Mouse (Mus musculus) adrenal gland, adult 2 months (tissue): ENCODE data around the gene Laptm4a. TPM values are rescaled to one million over a fixed set of nuclear protein-coding genes. Genes with fewer than 3 reads are reported as not detected.

Experiments
- DNase-seq: peaks from one replicate; pipeline ENCODE4 v3.0.0; 2021
- polyA plus RNA-seq: library from polyadenylated mRNA; depleted of rRNA; stranded (reverse); fragments of >200 nt; gene quantifications from 2 replicates; pipeline ENCODE4 v1.2.3, GENCODE M21; 2012; rRNA removed
- total RNA-seq, 2 experiments: library from RNA; stranded (reverse); gene quantifications; 2 replicates each; pipeline ENCODE4 v1.2.3; 2021

The Laptm4a gene
- total and polyA plus RNA-seq, 3 experiments = 243 to 622 (median 500) TPM

GRCm38 (mm10) chr12:8953136-8953535 is 31.7 kb downstream of the Laptm4a start:
- no peak for DNase-seq

- no peak for DNase-seq
Observed at GRCm38 (mm10) chr12:8954161-8954561, 32.7 kb downstream of the Laptm4a start.

- peak; percentile 11 for DNase-seq
Observed at GRCm38 (mm10) chr12:8961607-8962316, 40.3 kb downstream of the Laptm4a start.

- DNase-seq = peak; percentile 68
Observed at GRCm38 (mm10) chr12:8969828-8970227, 48.4 kb downstream of the Laptm4a start.

- peak; percentile 94 for DNase-seq
Observed at GRCm38 (mm10) chr12:8973820-8974465, 52.5 kb downstream of the Laptm4a start, which contains the start of gene Wdr35. Gene Wdr35, plus strand, starts transcription at chr12:8973892.

GRCm38 (mm10) chr12:8975076-8975475 is 53.6 kb downstream of the Laptm4a start:
- no peak for DNase-seq

Other genes with a start within 250 kb of the Laptm4a start
- gene Pum2, start 247.5 kb upstream of the Laptm4a start, total RNA-seq = 100 to 1,000 TPM; 118 to 121 TPM
- gene Pum2, start 247.5 kb upstream of the Laptm4a start, polyA plus RNA-seq = 28.8 and 33.5 TPM in 2 replicates
- 10 to 100 TPM; 14.0 to 20.9 TPM for gene Sdc1, start 150.3 kb upstream of the Laptm4a start, total RNA-seq
- gene Sdc1, start 150.3 kb upstream of the Laptm4a start, polyA plus RNA-seq = 16.4 and 18.0 TPM in 2 replicates
- gene Matn3, start 26.3 kb downstream of the Laptm4a start, total RNA-seq = not detected
- gene Matn3, start 26.3 kb downstream of the Laptm4a start, polyA plus RNA-seq = not detected in 2 replicates
- 10 to 100 TPM in 1 of 2 experiments, 1 to 10 TPM in 1; 9.0 to 23.1 TPM for gene Wdr35, start 52.2 kb downstream of the Laptm4a start, total RNA-seq
- gene Wdr35, start 52.2 kb downstream of the Laptm4a start, polyA plus RNA-seq = 0.75 and 1.0 TPM in 2 replicates
- gene Ttc32, start 108.3 kb downstream of the Laptm4a start, total RNA-seq = 10 to 100 TPM; 13.8 to 14.5 TPM
- 15.3 and 19.7 TPM in 2 replicates for gene Ttc32, start 108.3 kb downstream of the Laptm4a start, polyA plus RNA-seq